Mouse (Mus musculus): ENCODE data around the gene Cops4. TPM values are rescaled to one million over a fixed set of nuclear protein-coding genes. Genes with fewer than 3 reads are reported as not detected.

The Cops4 gene
- polyA plus RNA-seq, 1 experiment from 2014 or later = 163 TPM

DNA sequence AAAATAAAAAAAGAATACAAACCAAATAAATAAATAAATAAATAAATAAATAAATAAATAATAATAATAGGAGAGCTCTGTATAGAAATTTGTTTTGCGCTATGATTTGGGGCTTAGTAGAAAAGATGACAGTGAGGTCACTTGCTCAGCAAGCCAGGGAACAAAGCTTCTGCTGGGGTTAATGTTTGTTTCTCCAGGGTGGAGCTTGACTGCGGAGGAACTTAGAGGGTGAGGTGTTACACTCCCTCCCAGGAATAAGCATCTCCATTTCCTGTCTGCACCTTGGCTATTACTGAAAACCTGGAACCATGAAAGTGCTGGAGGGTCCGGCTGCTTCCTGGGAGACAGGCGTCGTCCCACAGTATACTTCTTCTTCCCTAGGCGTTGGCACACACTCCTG is 77.9 kb downstream of the Cops4 start:
- H3K9me3 ChIP-seq (replicated peaks; ENCODE audit: control insufficient read depth, low read length) = peaks cover 6% of the 10 kb centered on the region; the same call in 1 of the 2 replicates
- peak; percentile 54; the same call in 1 of the 2 replicates for ATAC-seq (ENCODE audit: insufficient read depth, low FRiP score)
- no peaks in the 10 kb centered on the region for H3K4me1 ChIP-seq (ENCODE audit: control insufficient read depth, insufficient read depth, low read length)

More for the DNA sequence above, 77.9 kb downstream of the Cops4 start:
- Histone ChIP-seq H3K27ac (ENCODE audit: low read length) (peak overlapping the region; percentile 42; the same call in 1 of the 2 replicates), H3K4me3 (replicated peaks; ENCODE audit: low read length) (no peak overlapping the region), H3K27me3 (ENCODE audit: control insufficient read depth, insufficient read depth, low read length) (no peaks in the 10 kb centered on the region), H3K9ac (ENCODE audit: low read length) (no peak overlapping the region), H3K4me2 (ENCODE audit: low read depth, low read length) (no peak overlapping the region), H3K36me3 (ENCODE audit: control insufficient read depth, insufficient read depth, low read length) (no peaks in the 10 kb centered on the region)
- WGBS = 71% methylated on average over 6 of the region's 6 CpGs

Small RNA genes lying within 50 kb of the gene (microRNA-seq; reads per million reads assigned to microRNA genes)
- gene Gm23222 = not detected

Other genes with a start within 250 kb of the Cops4 start
- gene Sec31a, start 102.1 kb upstream of the Cops4 start, polyA plus RNA-seq (2015; fragmentation: Nextera tagmentation; extraction: Ambion mirVana) = 189 and 205 TPM in 2 replicates
- 11.3 and 12.7 TPM in 2 replicates for gene Lin54, start 17.7 kb upstream of the Cops4 start, polyA plus RNA-seq (2015; fragmentation: Nextera tagmentation; extraction: Ambion mirVana)
- gene Plac8, start 53.9 kb downstream of the Cops4 start, polyA plus RNA-seq (2015; fragmentation: Nextera tagmentation; extraction: Ambion mirVana) = 226 and 255 TPM in 2 replicates
- 51.8 and 52.2 TPM in 2 replicates for gene Coq2, start 156.8 kb downstream of the Cops4 start, polyA plus RNA-seq (2015; fragmentation: Nextera tagmentation; extraction: Ambion mirVana)
- 8.3 and 9.1 TPM in 2 replicates for gene Hpse, start 201.4 kb downstream of the Cops4 start, polyA plus RNA-seq (2015; fragmentation: Nextera tagmentation; extraction: Ambion mirVana)

Data from stomach, embryonic 16.5 days (tissue).